Mouse (Mus musculus): ENCODE results near the gene Ier5l.
A peak's percentile ranks its signal among the peaks of the same experiment; 100 is the strongest.

The Ier5l gene

GRCm38 (mm10) chr2:30470143-30470946 lies 3.7 kb downstream of the Ier5l start:
- DNase-seq (ENCODE audit: low spot score), result peak; percentile 57

- peak; percentile 84 for DNase-seq (ENCODE audit: low spot score)
Measured at GRCm38 (mm10) chr2:30469796-30470142, 4.2 kb downstream of the Ier5l start.

DNA sequence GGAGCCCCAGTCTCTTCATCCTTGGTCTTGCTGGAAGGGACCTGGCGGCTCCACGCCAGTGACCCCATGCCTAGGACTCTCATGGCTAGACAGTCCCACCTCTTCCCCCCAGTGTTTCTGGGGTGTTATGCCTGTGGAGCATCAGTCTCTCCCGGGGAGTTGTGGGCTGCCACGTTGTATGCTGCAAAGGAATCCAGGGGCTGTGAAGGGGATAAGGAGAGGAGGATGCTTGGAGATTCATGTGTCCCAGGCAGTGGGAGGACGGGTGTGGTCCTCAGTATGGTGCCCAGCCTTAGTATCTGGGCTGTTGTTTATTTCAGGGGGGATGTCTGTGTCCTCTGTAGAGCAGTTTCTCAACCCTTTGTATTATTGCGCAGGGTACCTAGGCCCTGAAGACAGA lies 5.0 kb downstream of the Ier5l start:
- DNase-seq (ENCODE audit: low spot score), result no peak

- DNase-seq (ENCODE audit: low spot score), result no peak
Measured at GRCm38 (mm10) chr2:30466787-30467186, 7.2 kb downstream of the Ier5l start.

- no peak for DNase-seq (ENCODE audit: low spot score)
Measured at GRCm38 (mm10) chr2:30464411-30464810, 9.6 kb downstream of the Ier5l start.

DNA sequence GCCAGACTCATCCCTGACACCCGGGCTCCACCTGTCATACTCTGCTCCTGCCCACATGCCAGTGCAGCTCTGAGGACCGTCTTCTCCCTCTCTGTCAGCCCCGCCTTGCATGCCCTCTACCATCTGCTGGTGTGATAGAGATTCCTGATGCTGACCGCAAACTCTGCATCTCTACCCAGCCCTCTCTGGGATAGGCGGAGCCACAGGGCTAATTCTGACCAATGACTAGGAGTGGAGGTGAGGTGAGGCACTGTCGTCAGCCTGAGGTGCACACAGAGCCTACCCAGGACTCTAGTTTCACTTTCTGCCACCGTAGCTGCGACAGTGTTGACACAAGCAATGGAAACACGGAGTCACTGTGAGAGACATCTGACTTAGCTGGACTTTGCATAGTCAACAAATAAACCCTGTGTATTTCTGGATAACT lies 10.1 kb downstream of the Ier5l start:
- DNase-seq (ENCODE audit: low spot score), result peak; percentile 54

DNA sequence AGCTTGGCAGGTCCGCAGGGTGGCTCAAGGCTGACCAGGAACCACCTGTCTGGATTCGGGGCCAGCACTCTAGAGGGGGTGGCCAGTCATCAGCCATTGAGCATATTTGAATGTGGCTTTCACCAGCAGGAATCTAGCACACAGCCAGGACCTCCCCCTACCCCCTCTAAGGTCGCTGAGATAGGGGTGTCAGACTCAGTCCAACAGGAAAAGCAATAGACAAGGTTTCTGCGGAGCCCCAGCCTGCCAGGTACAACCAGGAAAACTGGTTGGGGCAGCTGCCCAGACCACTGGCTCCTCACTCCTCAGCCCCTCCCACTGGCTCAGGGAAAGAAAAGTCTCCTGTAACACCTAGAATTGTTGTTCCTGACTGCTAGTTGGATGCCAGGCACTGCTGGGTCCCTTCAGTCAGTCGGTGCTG lies 10.7 kb downstream of the Ier5l start:
- no peak for DNase-seq (ENCODE audit: low spot score)

DNA sequence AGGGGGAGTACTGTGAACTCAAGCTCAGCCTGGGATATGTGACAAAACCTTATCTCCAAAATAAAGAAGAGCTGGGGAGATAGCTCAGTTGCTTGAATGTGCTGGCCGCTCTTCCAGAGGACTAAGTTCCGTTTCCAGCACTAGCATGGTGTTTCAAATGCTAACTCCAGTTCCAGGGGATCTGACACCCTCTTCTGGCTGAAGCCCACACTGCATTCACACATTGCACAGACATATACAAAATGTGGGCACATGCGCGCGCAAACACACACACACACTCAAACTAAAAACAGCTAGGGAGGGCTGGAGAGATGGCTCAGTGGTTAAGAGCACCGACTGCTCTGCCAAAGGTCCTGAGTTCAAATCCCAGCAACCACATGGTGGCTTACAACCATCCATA lies 14.8 kb downstream of the Ier5l start:
- DNase-seq (ENCODE audit: low spot score), result no peak

GRCm38 (mm10) chr2:30458349-30458748 lies 15.7 kb downstream of the Ier5l start:
- no peak for DNase-seq (ENCODE audit: low spot score)

DNA sequence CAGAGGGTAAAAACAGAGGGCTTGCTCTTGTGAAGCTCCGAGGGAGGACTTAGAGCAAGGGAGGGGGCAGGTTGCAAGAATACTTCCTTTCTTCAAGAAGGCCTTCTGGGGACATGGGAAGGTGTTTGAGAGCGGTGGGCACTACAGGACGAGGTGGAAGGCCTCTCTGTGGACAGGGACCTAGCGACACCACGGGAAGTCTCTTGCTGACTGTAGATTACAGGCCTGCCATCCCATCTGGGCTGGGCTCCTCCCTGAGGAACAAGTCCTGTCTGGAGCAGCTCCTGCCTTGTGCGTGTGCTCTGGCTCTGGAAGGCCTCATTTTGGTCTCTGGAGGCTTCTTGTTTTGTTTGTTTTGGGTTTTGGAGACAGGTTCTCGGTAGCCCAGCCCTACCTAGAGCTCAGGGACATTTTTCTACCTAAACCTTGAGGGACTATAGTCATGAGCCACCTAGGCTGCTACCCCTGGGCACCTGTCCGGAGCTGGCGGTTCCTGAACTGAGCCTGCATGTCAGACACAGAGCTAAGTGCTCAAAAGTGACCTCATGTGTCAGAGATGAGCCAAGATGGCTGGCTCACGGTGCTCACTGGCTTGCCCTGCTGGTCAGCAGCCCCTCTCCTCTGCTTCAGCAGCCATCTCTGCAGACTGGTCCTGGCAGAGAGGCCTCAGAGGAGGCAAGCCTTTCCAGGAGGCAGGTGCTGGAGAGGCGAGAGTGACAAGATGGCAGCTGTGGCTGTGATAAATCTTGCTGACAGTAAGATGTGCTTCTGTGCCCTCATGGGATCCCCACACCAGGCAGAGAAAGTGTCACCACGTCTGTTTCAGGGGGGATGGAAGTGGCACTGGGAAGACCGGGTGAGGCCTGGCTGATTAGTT lies 17.7 kb downstream of the Ier5l start:
- no peak for DNase-seq (ENCODE audit: low spot score)

- DNase-seq (ENCODE audit: low spot score), result no peak
Measured at GRCm38 (mm10) chr2:30454587-30454986, 19.4 kb downstream of the Ier5l start.

DNA sequence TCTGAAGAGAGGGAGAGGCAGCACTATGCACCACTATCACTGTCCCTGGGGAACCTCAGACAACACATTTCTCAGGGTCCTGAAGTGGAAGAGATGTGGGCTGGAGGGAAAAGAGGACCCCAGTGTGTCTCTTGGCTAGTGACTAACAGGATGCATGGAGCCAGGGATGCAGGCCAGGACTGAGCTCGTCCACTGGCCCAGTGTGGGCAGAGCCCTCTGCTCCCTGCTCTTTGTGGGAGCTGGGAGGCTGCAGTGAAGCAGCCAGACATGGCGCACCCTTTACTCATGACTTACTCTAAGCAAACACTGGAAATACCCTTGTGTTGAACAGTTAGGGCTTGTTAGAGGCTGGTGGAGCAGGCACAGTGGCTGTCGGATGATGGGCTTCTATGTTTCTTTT lies 20.4 kb downstream of the Ier5l start:
- no peak for DNase-seq (ENCODE audit: low spot score)

GRCm38 (mm10) chr2:30451525-30451924 lies 22.5 kb downstream of the Ier5l start:
- no peak for DNase-seq (ENCODE audit: low spot score)

DNA sequence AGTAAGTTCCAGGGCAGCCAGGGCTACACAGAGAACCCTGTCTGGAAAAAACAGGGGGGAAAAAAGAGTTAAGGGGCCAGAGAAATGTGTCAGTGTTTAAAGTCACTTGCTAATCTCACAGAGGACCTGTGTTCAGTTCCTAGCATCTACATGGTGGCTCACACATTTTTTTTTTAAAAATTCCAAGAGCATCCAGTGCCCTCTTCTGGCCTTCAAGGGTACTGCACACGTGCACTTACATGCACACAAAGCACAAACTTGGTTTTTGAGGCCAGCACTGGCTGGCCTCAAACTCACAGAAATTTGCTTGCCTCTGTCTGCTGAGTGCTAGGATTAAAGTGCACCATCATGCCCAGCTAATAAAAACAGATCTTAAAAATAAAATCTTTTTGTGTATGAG lies 23.5 kb downstream of the Ier5l start:
- DNase-seq (ENCODE audit: low spot score), result no peak

- DNase-seq (ENCODE audit: low spot score), result no peak
Measured at GRCm38 (mm10) chr2:30448371-30448770, 25.6 kb downstream of the Ier5l start.

GRCm38 (mm10) chr2:30446891-30447826 lies 26.9 kb downstream of the Ier5l start:
- no peak for DNase-seq (ENCODE audit: low spot score)

- DNase-seq (ENCODE audit: low spot score), result no peak
Measured at GRCm38 (mm10) chr2:30445312-30445711, 28.7 kb downstream of the Ier5l start.

- DNase-seq (ENCODE audit: low spot score), result no peak
Measured at GRCm38 (mm10) chr2:30444450-30444849, 29.6 kb downstream of the Ier5l start.

DNA sequence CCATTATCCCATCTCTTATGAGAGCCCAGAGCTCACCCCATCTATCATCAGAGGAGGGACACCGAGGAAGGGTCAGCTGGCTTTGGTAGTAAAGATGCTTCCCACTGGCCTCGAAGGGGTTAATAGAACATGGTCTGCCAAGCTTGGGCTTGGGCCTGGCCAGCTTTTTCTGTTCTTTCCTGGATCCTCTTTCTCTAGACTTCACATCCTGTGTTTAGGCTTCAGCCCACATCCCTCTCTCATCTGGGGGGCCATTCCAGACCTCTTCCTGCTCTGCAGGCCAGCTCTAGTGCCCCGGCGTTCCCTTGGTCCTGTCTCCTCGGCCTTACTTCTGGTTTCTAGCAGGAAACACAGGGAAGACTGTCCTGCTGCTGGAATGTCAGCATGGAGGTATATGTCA lies 30.0 kb downstream of the Ier5l start:
- no peak for DNase-seq (ENCODE audit: low spot score)

DNA sequence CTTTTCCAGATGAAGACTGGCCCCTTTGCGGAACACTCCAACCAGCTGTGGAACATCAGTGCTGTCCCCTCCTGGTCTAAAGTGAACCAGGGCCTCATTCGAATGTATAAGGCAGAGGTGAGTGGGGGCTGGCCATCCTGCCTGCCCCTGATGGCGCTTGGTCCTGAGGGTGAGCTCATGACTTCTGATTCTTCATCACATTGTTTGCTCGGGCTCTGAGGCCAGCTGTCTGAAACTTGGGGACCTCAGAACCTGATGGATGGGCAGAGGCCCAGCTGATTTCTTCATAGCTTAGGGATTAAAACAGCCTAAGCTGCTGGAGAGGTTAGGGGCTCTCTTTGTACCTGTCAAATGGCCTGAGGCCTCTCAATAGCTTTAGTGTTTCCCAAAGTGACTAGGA lies 30.7 kb downstream of the Ier5l start:
- no peak for DNase-seq (ENCODE audit: low spot score)

GRCm38 (mm10) chr2:30442498-30442890 lies 31.5 kb downstream of the Ier5l start:
- no peak for DNase-seq (ENCODE audit: low spot score)

All from layer of hippocampus, adult 11-12 months (tissue).